21 mouse cellular contexts compared by ENCODE assay signal in genomic region chr4:148964541-148965310, GRCm38 (mm10).
DNase-seq lines count a peak whose midpoint lies in the region; ATAC-seq and TF ChIP-seq lines count a peak whose summit lies in the region.
"Had no signal": no experiment of that assay in that cellular context is flagged by ENCODE, and none has a peak within 500 bp of the region (broad histone marks: within the 10 kb centered on the region; RNA-seq: fewer than 3 reads in every experiment).

No protein-coding gene starts in this region.

- no peak overlapping the region for H3K4me2 ChIP-seq in hindbrain, postnatal 0 days (ENCODE audit: low read depth, low read length)
- H3K4me2 ChIP-seq in midbrain, embryonic 11.5 days = no peak overlapping the region
- H3K4me2 ChIP-seq in limb, embryonic 15.5 days = no peak overlapping the region
- H3K4me2 ChIP-seq: forebrain, embryonic 13.5 days; hindbrain, embryonic 15.5 days had no signal

- TF ChIP-seq CTCF in hindbrain, postnatal 0 days (IDR thresholded peaks at IDR 0.05; ENCODE audit: low read depth) = no peak

- peaks cover 33% of the 10 kb centered on the region for H3K4me1 ChIP-seq in hindbrain, embryonic 10.5 days (replicated peaks)
- no peaks in the 10 kb centered on the region for H3K4me1 ChIP-seq in hindbrain, postnatal 0 days (ENCODE audit: insufficient read depth, low read length)
- H3K4me1 ChIP-seq in midbrain, embryonic 10.5 days = 0 out of 2 replicates have a peak, but pooled peaks cover 3% of the 10 kb centered on the region
- no peaks in the 10 kb centered on the region for H3K4me1 ChIP-seq in midbrain, embryonic 11.5 days (ENCODE audit: control insufficient read depth, insufficient read depth, low read length)
- H3K4me1 ChIP-seq in limb, embryonic 15.5 days = peaks cover 39% of the 10 kb centered on the region

- peaks cover 68% of the 10 kb centered on the region for H3K36me3 ChIP-seq in hindbrain, embryonic 10.5 days
- no peaks in the 10 kb centered on the region for H3K36me3 ChIP-seq in hindbrain, postnatal 0 days (ENCODE audit: insufficient read depth, low read length)
- peaks cover 57% of the 10 kb centered on the region for H3K36me3 ChIP-seq in midbrain, embryonic 10.5 days
- H3K36me3 ChIP-seq in midbrain, embryonic 11.5 days (ENCODE audit: control insufficient read depth, insufficient read depth, low read length) = no peaks in the 10 kb centered on the region; the same call in 1 of the 2 replicates
- H3K36me3 ChIP-seq in limb, embryonic 15.5 days = peaks cover 36% of the 10 kb centered on the region
- H3K36me3 ChIP-seq: hindbrain, embryonic 15.5 days had no signal

- H3K4me3 ChIP-seq in hindbrain, embryonic 10.5 days = no peak overlapping the region
- no peak overlapping the region for H3K4me3 ChIP-seq in hindbrain, postnatal 0 days (ENCODE audit: low read length)
- no peak overlapping the region for H3K4me3 ChIP-seq in midbrain, embryonic 10.5 days
- H3K4me3 ChIP-seq in midbrain, embryonic 11.5 days (ENCODE audit: low read depth, low read length) = no peak overlapping the region
- no peak overlapping the region for H3K4me3 ChIP-seq in limb, embryonic 15.5 days
- H3K4me3 ChIP-seq: forebrain, embryonic 13.5 days; gastrocnemius, adult 2 months; hindbrain, embryonic 15.5 days; layer of hippocampus, adult 2 months; myocyte had no signal

- no peaks in the 10 kb centered on the region for H3K27me3 ChIP-seq in hindbrain, embryonic 10.5 days (ENCODE audit: insufficient read depth, poor library complexity, severe bottlenecking)
- no peaks in the 10 kb centered on the region for H3K27me3 ChIP-seq in hindbrain, postnatal 0 days (ENCODE audit: insufficient read depth, low read length)
- no peaks in the 10 kb centered on the region for H3K27me3 ChIP-seq in midbrain, embryonic 10.5 days (ENCODE audit: low read depth, poor library complexity, severe bottlenecking)
- no peaks in the 10 kb centered on the region for H3K27me3 ChIP-seq in midbrain, embryonic 11.5 days (ENCODE audit: control insufficient read depth, insufficient read depth, low read length)
- H3K27me3 ChIP-seq in limb, embryonic 15.5 days = peaks cover 80% of the 10 kb centered on the region
- H3K27me3 ChIP-seq: forebrain, embryonic 13.5 days; hindbrain, embryonic 15.5 days had no signal

- H3K27ac ChIP-seq in hindbrain, embryonic 10.5 days = peak overlapping the region; percentile 64; the same call in 1 of the 2 replicates
- no peak overlapping the region for H3K27ac ChIP-seq in hindbrain, postnatal 0 days
- H3K27ac ChIP-seq in midbrain, embryonic 10.5 days (replicated peaks) = 0 out of 2 replicates have a peak overlapping the region, but pooled peaks have one; percentile 19
- H3K27ac ChIP-seq in midbrain, embryonic 11.5 days (ENCODE audit: low read depth, low read length) = no peak overlapping the region
- H3K27ac ChIP-seq in limb, embryonic 15.5 days = peak overlapping the region; percentile 59
- H3K27ac ChIP-seq: forebrain, embryonic 13.5 days; gastrocnemius, adult 2 months; hindbrain, embryonic 15.5 days; layer of hippocampus, adult 2 months had no signal

- ATAC-seq in hindbrain, postnatal 0 days = no peak
- ATAC-seq in midbrain, embryonic 11.5 days (ENCODE audit: low FRiP score) = no peak
- ATAC-seq in limb, embryonic 15.5 days (ENCODE audit: insufficient number of reproducible peaks, low FRiP score, low TSS enrichment, low read depth) = peak; percentile 60; the same call in 1 of the 2 replicates
- ATAC-seq: forebrain, embryonic 13.5 days; intestine, postnatal 0 days; midbrain, embryonic 16.5 days had no signal

- H3K9ac ChIP-seq in hindbrain, postnatal 0 days (replicated peaks; ENCODE audit: low read length) = no peak overlapping the region
- H3K9ac ChIP-seq in midbrain, embryonic 11.5 days (ENCODE audit: low read length) = no peak overlapping the region
- no peak overlapping the region for H3K9ac ChIP-seq in limb, embryonic 15.5 days
- H3K9ac ChIP-seq: forebrain, embryonic 13.5 days; hindbrain, embryonic 15.5 days had no signal

- WGBS in hindbrain, embryonic 10.5 days = 85% methylated on average over 10 of the region's 10 CpGs
- WGBS in hindbrain, postnatal 0 days = 82% methylated on average over 10 of the region's 10 CpGs
- 91% methylated on average over 10 of the region's 10 CpGs for WGBS in midbrain, embryonic 10.5 days
- WGBS in midbrain, embryonic 11.5 days = 87% methylated on average over 10 of the region's 10 CpGs
- WGBS in limb, embryonic 15.5 days = 33% methylated on average over 10 of the region's 10 CpGs

- no peak for DNase-seq in hindbrain, embryonic 10.5 days (ENCODE audit: low spot score)
- DNase-seq in hindbrain, postnatal 0 days (ENCODE audit: low spot score) = no peak
- no peak for DNase-seq in midbrain, embryonic 10.5 days (ENCODE audit: low spot score)
- DNase-seq in midbrain, embryonic 11.5 days (ENCODE audit: low spot score, missing footprints) = no peak
- peak; percentile 77 for DNase-seq in forelimb bud, embryonic 11.5 days (ENCODE audit: low read depth, low spot score)
- DNase-seq in urinary bladder, postnatal 4 days (ENCODE audit: low spot score in 2 of 2) = no peak
- no peak for DNase-seq in yolk sac, embryonic 10.5 days (ENCODE audit: low spot score)
- DNase-seq: adrenal gland, postnatal 36 days; cerebellum, adult 9-10 months; gastrocnemius, adult 2 months; kidney, postnatal 14 days; lung, postnatal 4 days; right cerebral cortex, adult 18-20 months; right cerebral cortex, postnatal 4 days had no signal

- H3K9me3 ChIP-seq in hindbrain, embryonic 10.5 days = no peaks in the 10 kb centered on the region
- no peaks in the 10 kb centered on the region for H3K9me3 ChIP-seq in hindbrain, postnatal 0 days (ENCODE audit: low read length)
- no peaks in the 10 kb centered on the region for H3K9me3 ChIP-seq in midbrain, embryonic 10.5 days (replicated peaks)
- no peaks in the 10 kb centered on the region for H3K9me3 ChIP-seq in midbrain, embryonic 11.5 days (ENCODE audit: control insufficient read depth, low read length)
- no peaks in the 10 kb centered on the region for H3K9me3 ChIP-seq in limb, embryonic 15.5 days
- H3K9me3 ChIP-seq: forebrain, embryonic 13.5 days; hindbrain, embryonic 15.5 days had no signal

Comparison
In these comparisons a context has a peak if more than half of its experiments do, and no peak if none do; other contexts are left out.
1. H3K27ac ChIP-seq: peak in hindbrain, embryonic 10.5 days (single experiment), midbrain, embryonic 10.5 days (single experiment) and limb, embryonic 15.5 days (single experiment); none in hindbrain, postnatal 0 days (single experiment) and midbrain, embryonic 11.5 days (single experiment).